Mouse (Mus musculus) kidney, adult 8-10 months (tissue): ENCODE data around the gene Gm14124.
A peak's percentile ranks its signal among the peaks of the same experiment; 100 is the strongest.
"Not testable (repeated sequence)": the region's sequence is repeated elsewhere in the genome, so short reads cannot be mapped to it uniquely, and the experiment has no call there.

Experiments used
- DNase-seq, 2 experiments: peaks; one replicate each; pipeline ENCODE4 v3.0.0; 2022

Gene Gm14124

GRCm38 (mm10) chr2:150257291-150257690 is at the start of gene Gm14124:
Gene Gm14124 (plus strand): TSS chr2:150257517.
- DNase-seq: not testable (repeated sequence)

GRCm38 (mm10) chr2:150217600-150218362 is 39.5 kb upstream of the Gm14124 start, which contains the start of gene Zfp937:
Gene Zfp937 (plus strand): TSS chr2:150218073.
- peak; percentile 89 to 91 for DNase-seq

- not testable (repeated sequence) for DNase-seq
Observed at GRCm38 (mm10) chr2:150218363-150218725, 39.0 kb upstream of the Gm14124 start.

- not testable (repeated sequence) for DNase-seq
Observed at GRCm38 (mm10) chr2:150223263-150223662, 34.1 kb upstream of the Gm14124 start.

- DNase-seq: peak; percentile 54 to 55
Observed at GRCm38 (mm10) chr2:150243211-150243610, 14.1 kb upstream of the Gm14124 start.

- DNase-seq: not testable (repeated sequence)
Observed at GRCm38 (mm10) chr2:150255491-150255890, 1.8 kb upstream of the Gm14124 start, which contains the start of gene Gm21994. Gene Gm21994 (minus strand): TSS chr2:150255591.

GRCm38 (mm10) chr2:150256861-150257260 is 456 bp upstream of the Gm14124 start:
- not testable (repeated sequence) for DNase-seq

- DNase-seq: no peak
Observed at GRCm38 (mm10) chr2:150293669-150294068, 36.4 kb downstream of the Gm14124 start.

- no peak for DNase-seq
Observed at GRCm38 (mm10) chr2:150299096-150299495, 41.8 kb downstream of the Gm14124 start.

- DNase-seq: no peak
Observed at GRCm38 (mm10) chr2:150307183-150307773, 50.0 kb downstream of the Gm14124 start.

- DNase-seq: peak; percentile 91 to 95
Observed at GRCm38 (mm10) chr2:150310952-150311884, 53.9 kb downstream of the Gm14124 start.

GRCm38 (mm10) chr2:150316140-150316539 is 58.8 kb downstream of the Gm14124 start:
- no peak for DNase-seq

- no peak for DNase-seq
Observed at GRCm38 (mm10) chr2:150318973-150319372, 61.7 kb downstream of the Gm14124 start.
